Mouse (Mus musculus): Measurements from ENCODE around the gene Tmem39a.
A peak's percentile ranks its signal among the peaks of the same experiment; 100 is the strongest.

Tmem39a gene

DNA sequence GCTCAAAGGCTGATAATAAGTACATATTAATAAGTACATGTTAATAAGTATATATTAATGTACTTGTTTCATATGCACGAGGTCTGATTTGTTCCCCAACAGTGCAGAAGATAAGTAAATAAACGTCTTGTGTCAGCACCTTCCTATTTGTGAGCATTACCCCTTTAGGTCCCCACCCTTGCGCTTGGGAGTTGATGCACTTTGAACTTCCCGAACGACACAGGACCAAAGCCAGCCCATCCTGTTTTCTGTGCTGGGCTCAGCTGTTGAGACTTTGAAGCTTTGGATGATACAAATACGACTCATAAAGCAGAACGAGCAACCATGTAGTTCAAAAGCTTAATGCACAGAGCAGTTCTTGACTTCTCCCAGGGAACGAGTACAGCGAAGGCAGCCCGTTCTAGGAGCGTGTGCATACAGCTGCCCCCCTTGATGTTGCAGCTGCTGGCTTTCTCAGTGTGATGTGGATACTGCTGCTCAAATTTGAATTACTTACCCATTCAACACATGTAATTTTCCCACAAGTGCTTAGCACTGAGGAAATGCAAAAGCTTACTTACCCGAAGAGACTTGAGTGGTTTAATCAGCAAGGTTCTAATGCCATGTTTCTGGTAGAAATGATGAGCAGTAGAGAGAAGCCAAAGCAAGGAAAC lies 33.7 kb downstream of the Tmem39a start:
- DNase-seq = no peak

DNA sequence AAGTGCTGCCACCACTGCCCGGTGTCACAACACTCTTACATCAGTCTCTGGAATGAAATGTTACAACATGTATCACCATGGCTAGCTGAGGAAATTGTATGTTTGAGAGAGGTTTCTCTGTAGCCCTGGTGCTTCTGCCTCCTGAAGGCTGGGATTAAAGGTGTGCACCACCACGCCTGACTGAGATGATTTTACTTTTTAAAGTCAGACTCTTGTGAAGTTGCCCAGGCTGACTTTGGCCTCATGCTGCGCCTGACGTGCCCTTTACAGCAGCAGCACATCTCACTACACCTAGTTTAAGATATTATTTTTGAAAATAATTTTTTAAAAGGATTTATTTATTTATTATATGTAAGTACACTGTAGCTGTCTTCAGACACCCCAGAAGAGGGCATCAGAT lies 34.4 kb downstream of the Tmem39a start:
- no peak for DNase-seq

DNA sequence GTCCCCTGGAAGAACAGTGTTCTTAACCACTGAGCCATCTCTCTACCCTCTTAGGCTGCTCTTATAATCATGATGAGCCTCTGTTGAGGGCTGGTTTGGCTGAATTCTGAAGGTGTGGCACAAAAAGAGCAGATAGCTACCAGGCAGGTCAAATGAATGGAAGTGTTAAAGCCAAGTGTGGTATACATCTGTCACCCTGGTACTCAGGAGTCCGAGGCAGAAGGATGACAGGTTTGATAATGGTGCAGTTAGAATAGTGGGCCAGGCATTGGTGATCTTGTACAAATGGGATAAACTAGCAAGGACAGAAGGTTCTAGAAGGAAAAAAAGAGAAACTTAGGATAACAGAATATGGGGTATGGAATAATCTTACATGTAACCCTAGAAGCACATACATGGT lies 35.9 kb downstream of the Tmem39a start:
- DNase-seq = no peak

DNA sequence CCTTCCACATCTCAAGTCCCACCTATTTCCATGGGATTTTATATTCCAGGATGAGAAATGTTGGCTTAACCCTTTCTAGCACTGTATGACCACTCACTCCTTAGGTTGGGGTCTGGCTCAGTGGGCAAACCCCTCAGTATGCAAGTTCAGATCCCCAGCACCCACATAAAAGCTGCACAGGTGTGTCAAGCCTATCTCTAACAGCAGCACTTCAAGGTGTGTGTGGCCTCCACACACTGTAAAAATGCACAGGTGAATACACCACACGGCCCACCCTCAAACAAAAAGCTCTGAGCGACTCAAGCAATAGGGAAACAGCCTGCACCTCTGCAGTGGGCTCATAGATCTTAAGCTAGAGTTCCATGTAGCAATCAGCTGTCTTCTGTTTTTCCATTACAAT lies 37.6 kb downstream of the Tmem39a start:
- DNase-seq = no peak

DNA sequence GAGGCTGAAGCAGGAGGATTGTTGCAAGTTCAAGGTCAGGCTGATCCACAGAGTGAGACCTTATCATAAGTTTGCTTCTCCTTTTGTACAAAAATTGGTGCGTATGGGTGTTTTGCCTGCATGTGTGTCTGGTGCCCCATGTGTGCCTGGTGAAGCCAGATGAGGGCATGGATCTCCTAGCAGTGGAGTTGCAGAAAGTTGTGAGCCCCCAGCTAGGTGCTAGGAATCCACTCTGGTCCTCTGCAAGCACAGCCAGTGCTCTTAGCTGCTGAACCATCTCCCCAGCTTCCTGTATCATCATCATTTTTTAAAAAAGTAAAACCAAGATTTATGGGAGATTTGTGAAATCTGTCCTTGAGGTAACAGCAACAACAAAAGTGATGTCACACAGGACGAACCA lies 38.2 kb downstream of the Tmem39a start:
- DNase-seq = no peak

DNA sequence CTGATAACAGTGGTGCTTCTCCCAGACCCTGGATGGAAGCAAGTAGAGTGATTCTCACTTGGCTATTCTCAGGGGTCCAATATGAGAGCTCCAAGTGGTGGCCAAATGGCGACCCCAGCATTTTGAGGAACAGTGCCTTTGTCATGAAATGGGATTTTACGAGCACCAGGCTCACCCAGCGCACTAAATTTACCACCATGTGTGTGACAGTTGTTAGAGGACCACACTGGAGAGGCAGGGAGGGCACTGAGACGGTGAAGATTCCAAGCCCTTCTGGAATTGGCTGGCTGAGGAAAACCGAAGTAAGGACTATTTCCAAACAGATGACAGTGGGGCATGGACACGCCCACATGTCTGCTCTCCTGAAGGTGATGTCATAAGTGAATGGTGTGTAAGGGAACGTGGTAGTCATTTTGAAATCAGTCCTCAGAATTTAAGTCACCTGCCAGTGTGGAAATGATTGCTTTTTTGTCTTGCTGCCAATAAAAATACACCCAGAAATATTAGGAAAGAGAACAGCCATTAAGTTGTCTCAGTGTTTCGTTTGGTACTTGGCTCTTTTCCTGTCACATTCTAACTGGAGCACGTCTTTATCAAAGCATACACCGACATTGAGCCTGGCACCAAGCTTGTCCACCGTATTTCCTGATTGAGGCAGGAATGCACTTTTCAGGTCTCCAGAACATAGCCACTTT lies 40.6 kb downstream of the Tmem39a start:
- DNase-seq = no peak

DNA sequence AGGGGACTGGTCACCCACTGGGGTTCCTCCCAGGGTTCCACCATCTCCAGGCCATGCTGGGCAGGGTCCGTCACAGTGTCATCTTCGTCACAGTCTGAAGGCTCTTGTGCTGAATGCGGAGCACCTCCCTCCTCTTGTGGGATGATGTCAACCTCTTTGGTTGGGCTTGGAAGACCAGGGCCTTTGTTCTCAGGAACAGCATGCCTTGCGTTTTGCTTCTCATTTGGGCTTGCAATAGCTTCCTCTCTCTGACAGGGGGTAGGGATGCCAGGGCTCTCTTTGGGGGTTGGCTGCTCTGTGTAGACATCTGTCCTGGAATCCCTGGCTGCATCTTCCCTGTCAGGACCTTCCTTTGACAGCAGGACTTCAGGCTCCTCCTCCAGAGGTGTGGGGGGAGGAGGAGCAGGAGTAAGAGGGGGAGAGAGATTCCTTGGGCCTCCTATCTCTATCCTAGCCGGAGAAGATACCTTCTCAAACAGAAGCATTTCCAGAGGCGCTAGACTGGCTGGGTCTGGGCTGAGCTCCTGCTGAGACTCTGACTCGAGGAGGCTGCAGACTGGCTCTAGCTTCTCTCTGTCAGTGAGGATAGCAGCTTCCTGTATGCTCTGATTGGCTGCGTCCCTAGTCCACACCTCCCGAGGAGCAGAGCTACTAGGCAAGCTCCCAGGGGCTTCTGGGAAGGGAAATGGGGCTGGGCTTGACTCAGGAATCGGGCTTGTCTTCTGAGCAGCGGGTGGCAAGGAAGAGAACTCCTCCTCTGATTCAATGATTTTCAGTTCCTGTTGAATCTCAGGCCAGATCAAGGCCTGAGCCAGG lies 44.7 kb downstream of the Tmem39a start:
- peak; percentile 7 for DNase-seq

DNA sequence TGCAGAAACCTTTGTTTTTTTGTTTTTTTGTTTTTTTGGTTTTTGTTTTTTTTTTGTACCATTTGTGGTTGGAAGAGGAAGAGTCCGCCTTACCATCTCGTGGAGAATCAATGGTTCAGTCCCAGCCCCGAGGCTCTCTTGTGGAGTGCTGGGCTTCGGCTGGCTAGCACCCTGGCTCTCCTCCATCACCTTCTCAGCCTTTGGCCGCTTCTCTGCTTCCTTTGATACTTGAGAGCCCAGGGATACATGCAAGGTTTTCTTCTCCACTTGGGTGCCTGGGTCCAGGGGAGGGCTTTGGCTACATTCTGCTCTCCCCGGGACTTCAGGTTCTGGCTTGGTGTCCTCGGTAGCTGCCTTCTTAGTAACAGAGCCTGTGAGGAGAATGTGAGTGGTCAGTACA lies 48.0 kb downstream of the Tmem39a start:
- no peak for DNase-seq

DNA sequence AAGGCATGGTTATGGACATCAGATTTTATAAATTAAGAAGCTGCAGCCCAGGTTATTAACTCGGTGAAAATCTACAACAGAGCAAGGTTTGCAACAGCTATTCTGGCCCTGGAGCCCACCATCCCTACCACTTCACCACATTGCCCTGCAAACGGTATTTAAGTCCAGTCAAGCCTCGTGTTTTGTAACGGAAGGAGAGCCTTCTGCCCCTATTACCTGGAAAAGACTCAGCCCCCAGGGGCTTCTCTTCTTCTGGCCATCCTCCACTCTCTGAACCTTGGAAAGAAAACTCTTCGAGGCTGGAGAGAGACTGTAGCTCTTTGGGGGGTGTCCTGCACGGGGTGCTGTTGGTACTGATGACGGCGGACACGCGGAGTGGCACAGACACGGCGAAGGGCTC lies 50.2 kb downstream of the Tmem39a start:
- DNase-seq = no peak

DNA sequence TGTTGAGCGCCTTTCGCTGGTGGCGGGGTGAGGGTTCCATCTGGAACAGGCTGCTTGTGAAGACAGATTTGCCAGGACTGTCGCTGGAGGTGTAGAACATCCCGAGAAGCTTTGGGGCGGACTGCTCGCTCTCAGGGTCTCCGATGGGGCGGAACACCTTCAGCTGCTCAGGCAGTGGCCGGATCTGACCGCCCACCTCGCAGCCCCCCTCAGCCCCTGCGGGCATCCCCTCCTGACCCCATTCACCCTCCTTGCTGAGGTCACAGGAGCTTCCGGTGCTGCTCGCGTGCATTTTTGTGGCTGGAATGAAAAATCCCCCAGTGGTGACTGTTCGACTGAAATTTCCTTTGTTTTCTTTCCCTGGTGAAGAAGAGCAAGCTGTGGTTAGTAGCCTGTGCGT lies 50.6 kb downstream of the Tmem39a start:
- no peak for DNase-seq

DNA sequence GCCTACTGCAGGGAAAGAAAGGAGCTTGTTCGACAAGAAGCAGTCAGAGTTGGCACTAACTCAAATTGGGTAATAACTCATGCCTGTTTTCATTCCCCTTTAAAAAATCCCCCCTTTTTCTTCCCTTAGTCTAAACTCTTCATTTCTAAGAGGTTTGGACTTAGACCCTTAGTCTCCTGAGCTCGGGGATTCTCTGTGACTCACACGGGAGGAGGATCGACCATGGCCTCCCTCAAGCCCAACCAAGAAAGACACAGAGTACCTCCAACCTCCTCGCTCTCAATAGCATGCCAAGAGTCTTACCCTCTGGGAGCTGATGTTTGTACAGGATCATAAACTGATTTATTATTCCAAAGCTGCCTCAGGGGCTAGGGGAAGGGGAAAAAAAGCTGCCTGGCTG lies 54.1 kb downstream of the Tmem39a start:
- no peak for DNase-seq

DNA sequence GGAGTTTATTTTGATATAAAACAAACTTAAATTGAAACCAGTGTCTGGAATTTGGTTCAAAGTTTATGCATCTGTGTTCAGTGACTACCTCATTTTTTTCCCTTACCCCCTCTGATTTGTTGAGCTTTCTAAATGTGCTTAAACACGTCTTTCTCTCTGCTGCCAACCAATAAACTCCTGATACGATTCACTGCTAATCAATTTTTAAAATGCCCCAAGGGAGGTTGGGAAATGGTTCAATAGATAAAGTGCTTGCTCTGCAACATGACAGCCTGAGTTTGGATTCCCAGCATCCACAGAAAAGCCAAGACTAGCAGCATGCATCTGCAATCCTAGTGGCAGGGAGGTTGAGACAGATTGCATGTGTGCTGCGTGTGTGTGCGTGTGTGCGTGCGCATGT lies 55.1 kb downstream of the Tmem39a start:
- DNase-seq = no peak

DNA sequence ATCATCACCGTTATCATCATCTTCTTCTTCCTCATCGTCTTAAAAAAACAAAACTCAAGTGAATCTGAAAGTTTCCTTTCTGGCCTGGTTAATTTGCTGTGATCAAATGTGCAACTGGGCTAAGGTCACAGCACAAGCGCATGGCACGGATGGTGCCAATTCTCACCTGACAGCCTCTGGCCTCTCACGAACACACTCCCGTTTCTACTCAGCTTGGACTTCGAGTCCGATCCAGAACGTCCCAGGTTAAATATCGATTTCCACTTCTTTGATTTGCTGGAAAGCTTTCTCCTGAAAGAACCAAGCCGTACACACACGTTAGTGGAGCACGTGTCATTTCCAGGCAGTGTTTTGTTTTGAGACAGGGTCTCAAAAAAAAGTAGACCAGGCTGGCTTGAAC lies 59.5 kb downstream of the Tmem39a start:
- no peak for DNase-seq

DNA sequence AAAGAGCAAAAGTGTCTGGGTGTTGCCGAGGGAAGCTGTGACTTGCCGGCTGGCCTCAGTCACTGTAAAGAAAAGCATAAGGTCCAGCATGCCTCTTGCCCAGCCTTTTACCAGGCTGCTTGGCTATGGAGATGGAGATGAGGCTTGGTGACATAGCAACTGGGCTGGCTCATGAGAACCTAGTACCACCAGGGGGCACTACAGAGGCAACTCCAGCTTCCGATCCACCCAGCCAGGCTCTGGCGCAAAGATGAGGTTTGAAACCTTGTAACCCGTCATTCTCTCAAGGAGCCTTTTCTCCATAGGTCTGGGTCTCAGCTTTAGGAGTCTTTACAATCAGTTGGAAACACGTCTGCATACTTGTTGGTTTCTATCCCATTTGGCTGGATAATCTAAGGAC lies 60.6 kb downstream of the Tmem39a start:
- peak; percentile 72 for DNase-seq

DNA sequence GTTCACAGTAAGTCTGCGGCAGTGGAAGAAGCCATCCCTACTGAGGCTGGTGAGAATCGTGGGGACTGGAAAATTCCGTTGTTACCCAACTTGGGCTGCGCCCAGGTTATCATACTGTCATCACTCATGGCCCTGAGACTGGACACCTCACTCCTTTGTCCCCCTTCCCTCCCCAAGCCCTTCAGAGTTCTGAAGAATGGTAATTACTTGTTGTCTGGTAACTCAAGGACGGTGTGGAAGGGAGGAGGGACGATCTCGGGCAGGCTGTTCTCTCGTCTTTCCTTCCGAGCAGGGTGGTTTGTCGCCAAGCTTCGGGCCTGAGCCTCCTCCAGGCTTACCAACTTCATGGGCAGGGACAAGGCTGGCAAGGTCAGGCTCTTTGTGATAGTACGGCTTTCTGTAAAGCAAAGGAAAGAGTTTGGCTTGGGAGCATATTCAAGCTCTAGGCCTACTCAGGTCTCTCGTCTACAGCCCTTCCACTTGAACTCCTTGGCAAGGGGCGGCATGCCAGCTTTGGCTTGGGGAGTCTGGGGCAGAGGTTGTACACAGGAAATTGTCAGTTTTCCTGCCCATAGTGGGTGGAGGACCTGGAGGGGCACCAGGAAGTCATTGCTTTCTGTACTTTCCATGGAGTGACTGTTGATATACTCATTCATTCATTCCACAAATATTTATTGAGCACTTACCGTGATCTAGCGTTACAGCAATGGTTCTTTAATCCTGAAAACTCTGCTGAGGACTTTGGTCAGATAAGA lies 62.4 kb downstream of the Tmem39a start:
- no peak for DNase-seq

DNA sequence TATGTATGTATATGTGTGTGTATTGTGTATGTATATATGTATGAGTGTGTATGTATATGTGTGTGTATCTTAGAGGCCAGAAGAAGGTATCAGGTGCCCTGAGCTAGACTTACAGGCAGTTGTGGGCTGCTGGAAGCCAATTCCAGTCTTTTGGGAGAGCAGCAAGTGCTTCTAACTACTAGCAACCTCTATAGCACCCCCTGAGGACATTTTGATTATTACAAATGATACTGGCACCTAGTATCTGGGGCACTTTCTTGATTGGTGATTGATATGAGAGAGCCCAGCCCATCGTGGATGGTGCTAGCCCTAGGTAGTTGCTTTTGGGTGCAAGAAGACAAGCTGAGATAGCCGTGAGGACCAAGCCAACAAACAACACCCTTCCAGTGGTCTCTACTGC lies 63.8 kb downstream of the Tmem39a start:
- DNase-seq = peak; percentile 6

DNA sequence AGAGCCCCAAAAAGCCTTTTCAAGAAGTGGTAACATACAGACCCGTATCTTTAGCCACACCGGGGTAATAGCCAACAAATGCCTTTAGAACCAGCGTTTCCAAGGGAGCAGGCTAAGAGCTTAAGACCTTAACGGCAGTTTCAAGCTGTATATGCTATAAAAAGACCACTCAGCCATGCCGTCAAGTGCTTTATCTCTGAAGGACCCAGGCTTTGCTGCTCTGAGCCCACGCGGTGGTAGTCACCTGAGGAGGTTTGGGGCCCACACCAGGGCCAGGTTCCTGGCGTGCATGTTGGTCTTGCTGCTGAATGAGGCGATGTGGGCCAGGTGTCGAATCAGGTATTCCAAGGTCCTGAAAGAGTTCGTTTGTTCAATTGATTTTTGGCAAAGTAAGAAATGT lies 65.8 kb downstream of the Tmem39a start:
- no peak for DNase-seq

DNA sequence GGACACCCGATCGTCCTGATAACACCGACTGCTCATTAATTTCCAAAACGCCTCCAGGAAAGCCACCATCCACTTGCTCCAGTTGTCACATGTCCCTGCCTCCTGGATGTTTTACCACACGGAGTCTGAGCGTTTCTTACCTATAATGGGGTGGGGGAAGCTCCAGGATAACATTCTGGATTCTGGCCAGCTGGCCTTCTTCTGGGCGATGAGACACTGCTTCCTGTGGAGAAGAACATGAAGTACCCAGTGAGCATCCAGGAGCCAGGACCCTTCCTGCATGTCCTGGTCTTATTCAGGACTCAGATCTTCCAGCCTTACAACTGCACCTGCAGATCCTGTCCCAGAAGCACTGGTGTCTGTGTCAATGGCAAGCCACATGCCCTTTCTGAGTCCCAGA lies 66.9 kb downstream of the Tmem39a start:
- DNase-seq = no peak

DNA sequence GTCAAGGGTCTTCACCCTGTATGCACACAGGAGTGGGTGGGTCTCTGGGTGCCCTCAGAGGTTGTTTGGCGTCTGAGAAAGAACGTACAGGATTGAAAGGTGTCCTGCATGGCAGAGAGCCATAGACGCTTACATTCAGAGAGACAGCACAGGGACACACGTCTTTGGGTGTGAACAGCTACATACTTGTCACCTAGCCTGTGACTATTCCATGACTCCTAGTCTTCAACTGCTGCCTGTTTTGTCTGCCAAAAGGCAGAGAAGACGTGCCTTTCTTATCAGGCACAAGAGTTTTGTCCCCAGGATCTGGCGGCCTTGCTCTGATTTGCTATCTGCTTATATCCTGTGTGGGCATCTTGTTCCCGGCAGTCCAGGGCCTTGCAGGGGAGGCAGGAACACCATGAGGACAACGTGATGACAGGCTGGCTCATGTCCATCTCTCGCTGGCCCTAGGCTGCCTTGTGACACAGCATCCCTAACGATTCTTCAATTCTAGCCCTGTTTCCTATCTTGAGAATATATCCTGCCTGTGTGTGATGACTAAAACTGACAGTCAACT lies 67.4 kb downstream of the Tmem39a start:
- no peak for DNase-seq

DNA sequence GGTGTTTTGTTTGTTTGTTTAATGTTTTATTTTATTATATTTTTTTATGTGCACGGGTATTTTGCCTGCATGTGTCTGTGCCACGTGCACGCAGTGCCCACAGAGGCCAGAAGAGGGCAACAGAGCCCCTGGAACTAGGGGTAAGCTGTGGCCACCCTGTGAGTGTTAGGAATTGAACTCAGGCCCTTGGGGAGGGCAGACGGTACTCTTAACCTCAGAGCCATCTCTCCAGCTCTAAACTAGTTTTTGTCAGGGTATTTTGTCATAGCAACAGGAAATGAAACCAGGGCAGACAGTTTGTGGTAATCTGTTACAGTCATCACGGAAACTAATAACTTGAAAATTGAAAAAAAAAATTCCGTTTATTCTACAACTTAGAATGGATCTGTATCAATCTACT lies 73.6 kb downstream of the Tmem39a start:
- DNase-seq = peak; percentile 83

DNA sequence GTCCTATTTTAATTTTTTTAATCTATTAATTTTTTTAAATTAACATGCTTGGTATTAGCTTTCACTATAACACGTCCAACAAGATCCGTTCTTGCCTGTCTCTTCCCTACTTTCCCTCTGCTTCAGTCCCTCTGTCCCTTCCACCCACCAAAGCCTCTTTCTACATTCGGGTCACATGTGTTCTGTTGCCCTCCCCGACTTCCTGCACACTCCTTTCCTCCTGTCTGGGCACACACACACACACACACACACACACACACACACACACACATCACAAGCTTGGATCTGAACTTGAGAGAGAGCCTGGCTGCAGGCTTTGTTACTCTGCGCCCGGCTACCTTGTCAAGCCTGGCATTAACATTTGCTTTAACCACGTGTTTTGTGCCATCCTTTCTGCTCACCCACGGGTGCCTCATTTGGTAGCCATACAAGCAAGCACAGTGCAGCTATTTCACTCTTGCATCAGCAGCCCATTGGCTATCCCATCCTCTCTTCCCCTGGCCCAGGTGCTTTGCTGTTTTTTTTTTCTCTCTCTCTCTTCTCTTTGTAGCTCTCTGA lies 77.4 kb downstream of the Tmem39a start:
- peak; percentile 63 for DNase-seq

DNA sequence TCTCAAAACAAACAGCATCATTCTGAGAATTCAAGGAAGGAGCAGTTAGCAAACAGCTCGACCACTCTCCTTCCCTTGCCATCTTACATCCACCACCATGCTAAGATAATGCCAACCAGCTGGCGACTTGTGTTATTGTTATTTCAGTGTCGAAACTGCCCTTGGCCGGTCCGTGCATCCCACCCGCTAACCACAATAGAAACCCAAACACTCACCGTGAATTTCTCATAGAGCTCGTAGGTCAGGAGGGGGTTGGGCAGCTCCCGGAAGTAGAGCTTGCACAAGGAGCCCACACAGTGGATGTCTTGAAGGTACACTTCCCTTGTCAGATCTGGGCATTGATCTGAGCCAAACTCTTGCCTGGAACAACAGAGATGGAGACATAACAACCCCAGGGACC lies 78.2 kb downstream of the Tmem39a start:
- peak; percentile 54 for DNase-seq

DNA sequence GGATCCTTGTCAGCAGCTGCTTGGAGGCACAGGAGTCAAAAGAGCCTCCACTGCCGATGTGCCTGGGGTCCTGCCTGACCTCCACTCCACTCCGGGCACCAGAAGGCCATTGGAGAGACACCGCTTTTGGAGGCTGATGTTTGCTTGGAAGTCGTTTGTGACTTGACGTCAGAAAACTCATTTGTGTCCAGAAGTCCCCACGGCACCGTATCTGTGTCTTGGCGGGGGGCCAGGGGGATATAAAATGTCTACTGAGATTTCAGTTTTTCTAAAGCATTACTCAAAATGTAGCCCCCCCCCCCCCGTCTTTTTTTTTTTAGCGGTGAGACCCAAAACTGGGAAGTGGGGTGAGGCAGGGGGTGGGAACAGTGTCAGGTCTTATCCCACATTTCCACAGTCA lies 78.6 kb downstream of the Tmem39a start:
- peak; percentile 9 for DNase-seq
